Mouse (Mus musculus) urinary bladder, postnatal 10 days (tissue): ENCODE results near the gene Hyou1.
A peak's percentile ranks its signal among the peaks of the same experiment; 100 is the strongest.
"Not testable (repeated sequence)": the region's sequence is repeated elsewhere in the genome, so short reads cannot be mapped to it uniquely, and the experiment has no call there.

Experiments used
- DNase-seq: peaks from one replicate; pipeline ENCODE4 v3.0.0; 2022; ENCODE audit warnings: low spot score

Gene Hyou1

GRCm38 (mm10) chr9:44379054-44379834, at the start of gene Hyou1:
Gene Hyou1, plus strand, starts transcription at chr9:44379490.
- DNase-seq = peak; percentile 96

GRCm38 (mm10) chr9:44330736-44331135, 48.6 kb upstream of the Hyou1 start:
- no peak for DNase-seq

- DNase-seq = no peak
These were observed 46.2 kb upstream of the Hyou1 start for GRCm38 (mm10) chr9:44332918-44333638.

- peak; percentile 88 for DNase-seq
These were observed 44.6 kb upstream of the Hyou1 start, which contains the start of gene H2afx for GRCm38 (mm10) chr9:44334396-44335330. Gene H2afx, plus strand, starts transcription at chr9:44334694.

GRCm38 (mm10) chr9:44335331-44336092, 43.8 kb upstream of the Hyou1 start:
- no peak for DNase-seq

- DNase-seq = no peak
These were observed 43.2 kb upstream of the Hyou1 start for GRCm38 (mm10) chr9:44336093-44336406.

- DNase-seq = not testable (repeated sequence)
These were observed 42.8 kb upstream of the Hyou1 start for GRCm38 (mm10) chr9:44336513-44336912.

- DNase-seq = no peak
These were observed 42.3 kb upstream of the Hyou1 start for GRCm38 (mm10) chr9:44336964-44337363.

GRCm38 (mm10) chr9:44337436-44338169, 41.7 kb upstream of the Hyou1 start:
- DNase-seq = no peak

- DNase-seq = no peak
These were observed 40.7 kb upstream of the Hyou1 start for GRCm38 (mm10) chr9:44338574-44338973.

- no peak for DNase-seq
These were observed 37.8 kb upstream of the Hyou1 start for GRCm38 (mm10) chr9:44341487-44341886.

- no peak for DNase-seq
These were observed 37.1 kb upstream of the Hyou1 start for GRCm38 (mm10) chr9:44342173-44342572.

- DNase-seq = no peak
These were observed 36.7 kb upstream of the Hyou1 start for GRCm38 (mm10) chr9:44342605-44343004.

GRCm38 (mm10) chr9:44343290-44343689, 36.0 kb upstream of the Hyou1 start:
- no peak for DNase-seq

- peak; percentile 58 for DNase-seq
These were observed 35.4 kb upstream of the Hyou1 start, which contains the start of gene Hmbs for GRCm38 (mm10) chr9:44343781-44344421. Gene Hmbs, minus strand, starts transcription at chr9:44344228.

- no peak for DNase-seq
These were observed 33.5 kb upstream of the Hyou1 start for GRCm38 (mm10) chr9:44345570-44346433.

GRCm38 (mm10) chr9:44347166-44347565, 32.1 kb upstream of the Hyou1 start:
- no peak for DNase-seq

- no peak for DNase-seq
These were observed 31.7 kb upstream of the Hyou1 start for GRCm38 (mm10) chr9:44347621-44348020.

- no peak for DNase-seq
These were observed 30.7 kb upstream of the Hyou1 start for GRCm38 (mm10) chr9:44348546-44348945.
